Mouse (Mus musculus): ENCODE measurements around the gene Bcl9. TPM values are rescaled to one million over a fixed set of nuclear protein-coding genes. Genes with fewer than 3 reads are reported as not detected.

Gene Bcl9
- polyA plus RNA-seq, 1 experiment from 2014 or later = 21.2 TPM

DNA sequence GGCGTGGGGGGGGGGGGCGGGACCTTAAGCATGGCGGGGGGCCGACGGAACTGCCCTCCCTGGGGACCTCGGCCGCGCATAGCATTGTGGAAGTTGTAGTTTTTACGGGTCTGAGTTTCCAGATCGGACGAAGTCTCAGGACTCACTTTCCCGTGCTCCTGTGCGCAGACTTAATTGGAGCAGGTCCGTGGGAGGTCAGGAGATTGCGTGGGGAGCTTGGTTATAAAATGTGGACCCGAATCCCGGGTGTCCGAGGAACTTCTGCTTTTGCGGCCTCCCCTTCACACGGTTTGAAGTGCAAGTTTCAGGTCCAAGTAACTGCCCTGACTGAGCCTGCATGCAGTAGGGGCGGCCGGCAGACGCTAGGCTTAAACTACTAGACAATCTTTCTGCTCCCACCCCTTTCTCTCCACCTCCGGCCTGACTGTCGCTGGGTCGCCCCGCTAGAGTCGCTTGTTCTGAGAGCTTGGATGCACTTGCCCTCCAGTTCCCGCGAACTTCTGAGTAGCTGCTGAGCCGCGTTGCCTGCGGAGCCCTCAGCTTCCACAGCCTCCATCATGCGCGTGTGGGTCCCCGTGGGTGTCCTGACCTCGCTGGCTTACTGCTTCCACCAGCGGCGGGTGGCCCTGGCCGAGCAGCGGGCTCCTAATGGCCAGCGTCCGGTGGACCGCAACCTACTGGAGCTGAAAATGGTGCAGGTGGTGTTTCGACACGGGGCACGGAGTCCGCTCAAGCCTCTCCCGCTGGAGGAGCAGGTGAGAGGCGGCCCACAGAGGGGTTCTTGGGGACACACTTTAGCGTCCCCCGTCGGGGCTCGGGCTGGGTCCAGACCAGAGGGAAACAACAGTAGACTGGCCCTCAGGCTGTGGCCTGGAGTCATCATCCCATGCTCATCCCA, 138.9 kb downstream of the Bcl9 start, which contains the start of gene Acp6:
Gene Acp6, plus strand, starts transcription at position 167 of the 898 bp plus-strand sequence.
- Histone ChIP-seq H3K4me2 (replicated peaks; ENCODE audit: low read depth) (peak within 1 kb of the TSS; percentile 85), H3K4me1 (replicated peaks; ENCODE audit: control insufficient read depth, insufficient read depth, low read length) (peaks cover 4% of the 10 kb centered on the region; the same call in 1 of the 2 replicates), H3K27me3 (replicated peaks; ENCODE audit: control insufficient read depth, insufficient read depth, low read length) (no peaks in the 10 kb centered on the region), H3K9ac (ENCODE audit: low read depth, low read length) (peak within 1 kb of the TSS; percentile 52), H3K9me3 (ENCODE audit: control insufficient read depth) (no peaks in the 10 kb centered on the region), H3K36me3 (ENCODE audit: control insufficient read depth, insufficient read depth) (no peaks in the 10 kb centered on the region), H3K4me3 (ENCODE audit: low read depth, low read length) (peak within 1 kb of the TSS; percentile 59), H3K27ac (ENCODE audit: low read depth, low read length) (peak within 1 kb of the TSS; percentile 71)
- no peak for TF ChIP-seq CTCF (IDR thresholded peaks at IDR 0.05; ENCODE audit: low read depth)
- under 1% methylated on average over 54 of the region's 54 CpGs for WGBS
- ATAC-seq = peak; percentile 88

DNA sequence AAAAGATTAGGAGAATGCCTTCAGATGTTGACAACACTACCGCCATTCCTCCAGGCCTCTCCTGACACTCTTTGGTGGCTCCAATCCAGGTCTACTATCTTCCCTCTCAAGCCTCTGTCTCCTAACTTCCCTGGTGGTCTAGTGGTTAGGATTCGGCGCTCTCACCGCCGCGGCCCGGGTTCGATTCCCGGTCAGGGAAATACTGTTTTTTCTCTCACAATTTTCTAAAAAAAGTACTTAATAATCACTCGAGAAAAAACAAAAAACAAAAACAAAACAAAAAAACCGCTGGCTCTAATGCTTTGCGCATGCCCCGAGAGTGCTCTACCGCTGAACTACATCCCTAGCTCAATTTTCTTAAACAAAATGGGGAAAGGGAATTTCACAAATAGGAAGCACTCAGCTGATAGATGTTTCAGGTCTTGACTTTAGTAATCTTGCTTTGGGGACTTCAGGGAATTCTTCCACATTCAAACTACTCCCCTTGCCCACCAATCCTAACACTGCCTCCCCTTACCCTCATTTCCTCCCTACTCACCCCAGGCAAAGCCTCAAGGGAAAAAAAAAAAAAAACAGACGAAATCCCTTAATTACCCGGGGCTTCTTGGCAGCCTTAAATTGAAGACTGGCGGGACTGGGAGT, 139.6 kb downstream of the Bcl9 start:
- Histone ChIP-seq H3K27me3 (replicated peaks; ENCODE audit: control insufficient read depth, insufficient read depth, low read length) (no peaks in the 10 kb centered on the region), H3K9ac (ENCODE audit: low read depth, low read length) (peak overlapping the region; percentile 52)

DNA sequence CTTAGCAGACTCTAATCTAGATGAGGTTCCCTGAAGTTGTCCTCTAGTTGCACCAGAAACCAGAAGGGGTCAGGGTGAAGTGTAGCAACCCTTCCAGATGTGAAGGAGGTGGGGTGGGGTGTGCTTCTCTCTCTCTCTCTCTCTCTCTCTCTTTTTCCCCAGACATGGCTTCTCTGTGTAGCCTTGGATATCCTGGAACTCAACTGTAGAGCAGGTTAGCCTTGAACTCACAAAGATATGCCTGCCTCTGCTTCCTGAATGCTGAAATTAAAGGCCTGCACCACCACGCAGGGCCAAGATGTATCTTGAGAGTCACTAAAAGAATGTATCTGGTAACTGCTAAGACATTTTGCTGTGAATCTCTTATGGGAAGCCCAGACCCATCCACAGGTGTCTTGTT, 140.4 kb downstream of the Bcl9 start:
- H3K4me1 ChIP-seq (replicated peaks; ENCODE audit: control insufficient read depth, insufficient read depth, low read length) = peaks cover 4% of the 10 kb centered on the region; the same call in 1 of the 2 replicates
- no peak overlapping the region for H3K9ac ChIP-seq (ENCODE audit: low read depth, low read length)
- no peak overlapping the region for H3K4me3 ChIP-seq (ENCODE audit: low read depth, low read length)
- H3K4me2 ChIP-seq (replicated peaks; ENCODE audit: low read depth) = no peak overlapping the region
- no peak overlapping the region for H3K27ac ChIP-seq (ENCODE audit: low read depth, low read length)
- H3K27me3 ChIP-seq (replicated peaks; ENCODE audit: control insufficient read depth, insufficient read depth, low read length) = no peaks in the 10 kb centered on the region
- no peaks in the 10 kb centered on the region for H3K9me3 ChIP-seq (ENCODE audit: control insufficient read depth)
- no peak for TF ChIP-seq CTCF (IDR thresholded peaks at IDR 0.05; ENCODE audit: low read depth)
- WGBS = 76% methylated on average over 1 of the region's 1 CpGs
- H3K36me3 ChIP-seq (ENCODE audit: control insufficient read depth, insufficient read depth) = no peaks in the 10 kb centered on the region
- ATAC-seq = no peak

More for the DNA sequence above, 139.6 kb downstream of the Bcl9 start:
- ATAC-seq = peak; percentile 44
- Histone ChIP-seq H3K4me2 (replicated peaks; ENCODE audit: low read depth) (peak overlapping the region; percentile 85), H3K9me3 (ENCODE audit: control insufficient read depth) (no peaks in the 10 kb centered on the region), H3K4me1 (replicated peaks; ENCODE audit: control insufficient read depth, insufficient read depth, low read length) (peaks cover 4% of the 10 kb centered on the region; the same call in 1 of the 2 replicates), H3K36me3 (ENCODE audit: control insufficient read depth, insufficient read depth) (no peaks in the 10 kb centered on the region), H3K27ac (ENCODE audit: low read depth, low read length) (peak overlapping the region; percentile 71; the same call in 1 of the 2 replicates), H3K4me3 (ENCODE audit: low read depth, low read length) (peak overlapping the region; percentile 59)
- WGBS = 2% methylated on average over 17 of the region's 17 CpGs
- no peak for TF ChIP-seq CTCF (IDR thresholded peaks at IDR 0.05; ENCODE audit: low read depth)

DNA sequence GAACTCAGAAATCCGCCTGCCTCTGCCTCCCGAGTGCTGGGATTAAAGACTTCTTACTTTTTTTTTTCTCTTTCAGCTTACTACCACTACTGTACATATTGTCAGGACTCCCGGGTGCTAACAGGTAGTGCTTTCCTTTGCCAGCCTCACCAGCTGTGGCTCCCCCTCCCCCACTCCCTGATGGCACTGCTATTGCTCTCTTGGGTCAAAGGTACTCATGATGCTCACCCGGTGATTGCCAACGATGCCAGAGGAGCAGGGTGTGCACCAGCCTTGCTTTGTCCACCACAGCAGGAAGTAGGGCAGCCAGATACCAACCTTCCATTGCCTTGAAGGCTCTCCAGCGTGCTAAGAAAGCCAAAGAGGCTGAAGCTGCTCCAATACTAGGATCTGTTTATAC, 141.3 kb downstream of the Bcl9 start:
- Histone ChIP-seq H3K4me1 (replicated peaks; ENCODE audit: control insufficient read depth, insufficient read depth, low read length) (peaks cover 5% of the 10 kb centered on the region; the same call in 1 of the 2 replicates), H3K27ac (ENCODE audit: low read depth, low read length) (no peak overlapping the region), H3K4me3 (ENCODE audit: low read depth, low read length) (no peak overlapping the region), H3K36me3 (ENCODE audit: control insufficient read depth, insufficient read depth) (no peaks in the 10 kb centered on the region), H3K27me3 (replicated peaks; ENCODE audit: control insufficient read depth, insufficient read depth, low read length) (no peaks in the 10 kb centered on the region), H3K4me2 (replicated peaks; ENCODE audit: low read depth) (no peak overlapping the region), H3K9me3 (ENCODE audit: control insufficient read depth) (no peaks in the 10 kb centered on the region), H3K9ac (ENCODE audit: low read depth, low read length) (no peak overlapping the region)
- no peak for ATAC-seq
- no peak for TF ChIP-seq CTCF (IDR thresholded peaks at IDR 0.05; ENCODE audit: low read depth)
- 75% methylated on average over 6 of the region's 6 CpGs for WGBS

Other genes with a start within 250 kb of the Bcl9 start
- gene Acp6, start 139.1 kb downstream of the Bcl9 start, polyA plus RNA-seq (2015; fragmentation: Nextera tagmentation; extraction: Ambion mirVana) = 33.1 and 37.5 TPM in 2 replicates
- not detected in 2 replicates for gene Olfr1402, start 124.1 kb upstream of the Bcl9 start, polyA plus RNA-seq (2015; fragmentation: Nextera tagmentation; extraction: Ambion mirVana)

Data from intestine, postnatal 0 days (tissue).